Mouse (Mus musculus): ENCODE measurements around the gene Afmid. TPM values are rescaled to one million over a fixed set of nuclear protein-coding genes. Genes with fewer than 3 reads are reported as not detected.
"Not testable (repeated sequence)": the region's sequence is repeated elsewhere in the genome, so short reads cannot be mapped to it uniquely, and the experiment has no call there.

Gene Afmid
- total and polyA plus RNA-seq, 3 experiments, result 3.3 to 3.8 TPM; not detected in 1

DNA sequence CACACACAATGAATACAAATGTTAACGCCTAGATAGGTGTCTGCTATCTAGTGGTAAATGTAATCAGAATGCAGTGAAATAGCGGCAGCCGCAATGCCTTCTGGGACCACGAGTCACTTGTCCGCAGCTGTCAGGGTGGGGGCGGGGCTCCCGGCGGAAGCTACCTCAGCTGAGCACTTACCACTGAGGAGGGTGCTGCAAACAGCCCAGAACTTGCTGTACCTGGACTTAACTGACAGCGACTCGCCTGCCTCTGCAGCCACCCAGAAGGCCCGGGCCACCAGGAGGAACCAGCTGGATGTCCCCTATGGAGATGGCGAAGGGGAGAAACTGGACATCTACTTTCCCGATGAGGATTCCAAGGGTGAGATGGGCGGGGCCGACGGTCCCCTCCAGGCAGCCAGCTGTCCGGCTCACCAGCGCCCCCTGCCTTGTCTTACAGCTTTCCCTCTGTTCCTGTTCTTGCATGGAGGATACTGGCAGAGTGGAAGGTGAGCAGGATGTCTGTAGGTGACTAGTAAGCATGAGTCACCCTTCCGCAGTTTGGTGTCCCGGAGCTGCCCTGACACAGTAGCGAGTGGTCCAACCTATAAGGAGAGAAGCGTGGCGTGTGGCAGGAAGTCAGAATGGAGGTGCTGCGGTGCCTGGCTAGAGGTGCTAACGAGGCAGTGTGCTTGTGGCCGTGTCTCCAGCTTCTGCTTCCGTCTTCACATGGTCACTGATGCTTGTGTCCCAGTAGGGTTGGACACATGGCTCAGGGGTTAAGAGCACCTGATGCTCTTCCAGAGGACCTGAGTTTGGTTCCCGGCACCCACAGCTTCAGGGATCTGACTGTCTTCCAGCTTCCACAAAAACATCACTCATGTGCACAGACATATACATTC is 6.6 kb downstream of the Afmid start (continued):
- TF ChIP-seq MAZ (IDR thresholded peaks at IDR 0.05; ENCODE audit: low read depth, low read length), result peak; percentile 42; the same call in 1 of the 2 replicates
- TF ChIP-seq CHD1 (IDR thresholded peaks at IDR 0.05; ENCODE audit: low read depth, low read length), result 0 out of 2 replicates have a peak, but pooled peaks have one; percentile 69
- TF ChIP-seq ELF1 (IDR thresholded peaks at IDR 0.05; ENCODE audit: low read depth, low read length), result peak; percentile 66
- TF ChIP-seq SMC3 (IDR thresholded peaks at IDR 0.05; ENCODE audit: low read depth, low read length), result peak; percentile 41
- TF ChIP-seq POLR2AphosphoS5 (IDR thresholded peaks at IDR 0.05; ENCODE audit: borderline replicate concordance, low read depth, low read length), result 0 out of 2 replicates have a peak, but pooled peaks have one; percentile 66
- TF ChIP-seq MAFK (IDR thresholded peaks at IDR 0.05; ENCODE audit: borderline replicate concordance, low read depth, low read length), result no peak
- peak; percentile 28; the same call in 1 of the 2 replicates for TF ChIP-seq USF1 (IDR thresholded peaks at IDR 0.05; ENCODE audit: low read depth, low read length)
- 0 out of 2 replicates have a peak, but pooled peaks have one; percentile 32 for TF ChIP-seq ZNF384 (IDR thresholded peaks at IDR 0.05; ENCODE audit: low read depth, low read length)
- no peak for TF ChIP-seq USF2 (IDR thresholded peaks at IDR 0.05; ENCODE audit: borderline replicate concordance in 1 of 2, insufficient read depth in 1 of 2, low read depth in 1 of 2, low read length in 2 of 2)
- TF ChIP-seq RCOR1 (IDR thresholded peaks at IDR 0.05; ENCODE audit: low read depth, low read length), result no peak; the same call in 1 of the 2 replicates
- peak; percentile 83 to 97 (median 94) for TF ChIP-seq CTCF (IDR thresholded peaks at IDR 0.05 in 2 of 3, conservative IDR thresholded peaks at IDR 0.05 in 1 of 3; ENCODE audit: control insufficient read depth in 1 of 3, insufficient read depth in 1 of 3, low read depth in 2 of 3, low read length in 3 of 3, poor library complexity in 1 of 3, severe bottlenecking in 1 of 3)
- TF ChIP-seq SIN3A (IDR thresholded peaks at IDR 0.05; ENCODE audit: low read length), result peak; percentile 96
- peak; percentile 42 for TF ChIP-seq TCF12 (IDR thresholded peaks at IDR 0.05; ENCODE audit: low read depth, low read length)
- TF ChIP-seq TAL1 (IDR thresholded peaks at IDR 0.05; ENCODE audit: low read length), result 0 out of 2 replicates have a peak, but pooled peaks have one; percentile 5
- no peak for TF ChIP-seq BHLHE40 (IDR thresholded peaks at IDR 0.05; ENCODE audit: borderline replicate concordance, low read depth, low read length)
- TF ChIP-seq POLR2A (IDR thresholded peaks at IDR 0.05; ENCODE audit: control insufficient read depth in 1 of 2, insufficient read depth in 1 of 2, low read depth in 1 of 2, low read length in 2 of 2, poor library complexity in 1 of 2), result peak; percentile 44 to 55; a peak in 2 of 4 replicates
- peak; percentile 87 for TF ChIP-seq MXI1 (IDR thresholded peaks at IDR 0.05; ENCODE audit: low read depth, low read length)
- peak; percentile 18 to 60; a peak in 2 of 4 replicates for TF ChIP-seq EP300 (IDR thresholded peaks at IDR 0.05; ENCODE audit: low read depth in 1 of 2, low read length in 2 of 2)
- peak; percentile 25; the same call in 1 of the 2 replicates for TF ChIP-seq TBP (IDR thresholded peaks at IDR 0.05; ENCODE audit: low read depth, low read length)
- no peak for TF ChIP-seq ZC3H11A (IDR thresholded peaks at IDR 0.05; ENCODE audit: low read depth, low read length)

DNA sequence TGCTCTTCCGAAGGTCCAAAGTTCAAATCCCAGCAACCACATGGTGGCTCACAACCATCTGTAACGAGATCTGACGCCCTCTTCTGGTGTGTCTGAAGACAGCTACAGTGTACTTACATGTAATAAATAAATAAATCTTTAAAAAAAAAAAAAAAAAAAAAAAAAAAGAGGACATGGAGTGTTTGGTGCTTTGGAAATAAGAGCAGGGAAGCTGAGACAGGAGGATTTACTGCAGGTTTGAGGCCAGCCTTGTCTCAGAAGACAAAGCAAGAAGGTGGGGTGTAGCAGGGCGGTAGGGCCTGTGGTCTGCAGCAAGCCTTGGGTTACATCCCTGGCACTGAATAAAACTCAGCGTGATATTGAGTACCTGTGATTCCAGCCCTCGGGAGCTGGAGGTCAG is 7.8 kb downstream of the Afmid start:
- H3K4me1 ChIP-seq (ENCODE audit: control insufficient read depth in 1 of 2, insufficient read depth in 2 of 2, low read length in 2 of 2), result peaks cover 23 to 48% of the 10 kb centered on the region in 2 experiments
- not testable (repeated sequence) for DNase-seq (ENCODE audit: low read depth, low spot score)

More for the DNA sequence above, 7.8 kb downstream of the Afmid start:
- H3K9ac ChIP-seq (ENCODE audit: control insufficient read depth, low read depth, low read length, poor library complexity, severe bottlenecking); H3K9me3 ChIP-seq (replicated peaks; ENCODE audit: insufficient read depth, low read length); H3K27me3 ChIP-seq (ENCODE audit: control insufficient read depth in 1 of 2, insufficient read depth in 2 of 2, low read length in 2 of 2); H3K79me2 ChIP-seq (ENCODE audit: control insufficient read depth, insufficient read depth, low read length, poor library complexity); H3K4me3 ChIP-seq (ENCODE audit: control insufficient read depth in 1 of 2, insufficient read depth in 1 of 2, low read depth in 2 of 2, low read length in 2 of 2); H3K27ac ChIP-seq (ENCODE audit: control insufficient read depth, low read depth, low read length): not testable (repeated sequence)
- TF ChIP-seq ZNF384 (IDR thresholded peaks at IDR 0.05; ENCODE audit: low read depth, low read length), result peak; percentile 69
- peaks cover 0 to 35% of the 10 kb centered on the region in 2 experiments; a peak in 2 of 4 replicates for H3K36me3 ChIP-seq (ENCODE audit: control insufficient read depth in 1 of 2, insufficient read depth in 2 of 2, low read length in 2 of 2)
